Mouse (Mus musculus) lung, postnatal 0 days (tissue): ENCODE data around the gene Grcc10. TPM values are rescaled to one million over a fixed set of nuclear protein-coding genes. Genes with fewer than 3 reads are reported as not detected.

Source experiments
- ATAC-seq: fragments of 200-750 bp; cut with Nextera tagmentation; 2 replicates; pipeline ENCODE4 v1.8.0; 2017; ENCODE audit warnings: moderate library complexity
- DNase-seq: peaks from one replicate; pipeline ENCODE4 v3.0.0-alpha.2; 2016; ENCODE audit warnings: low spot score
- H3K27ac ChIP-seq: fragments of 300-500 bp; sonication (generic); 2 replicates; pipeline ENCODE4 v1.5.1; 2014; ENCODE audit warnings: antibody characterized with exemption, mild to moderate bottlenecking, low read length, mixed read lengths
- H3K27me3 ChIP-seq: fragments of 300-500 bp; sonication (generic); replicated peaks from 2 replicates; pipeline ENCODE4 v1.6.1; 2014; ENCODE audit warnings: low read length, mixed read lengths; ENCODE audit not compliant: insufficient read depth
- H3K36me3 ChIP-seq: fragments of 300-500 bp; sonication (generic); 2 replicates; pipeline ENCODE4 v1.6.1; 2014; ENCODE audit warnings: low read length, mixed read lengths; ENCODE audit not compliant: insufficient read depth
- H3K4me1 ChIP-seq: fragments of 300-500 bp; sonication (generic); 2 replicates; pipeline ENCODE4 v1.6.1; 2014; ENCODE audit warnings: antibody characterized with exemption, low read depth, low read length, mixed read lengths; ENCODE audit not compliant: insufficient read depth
- H3K4me2 ChIP-seq: fragments of 300-500 bp; sonication (generic); replicated peaks from 2 replicates; pipeline ENCODE4 v1.6.1; 2014; ENCODE audit warnings: low read depth, mild to moderate bottlenecking, low read length, moderate library complexity, mixed read lengths
- H3K4me3 ChIP-seq: fragments of 300-500 bp; sonication (generic); 2 replicates; pipeline ENCODE4 v1.5.1; 2014; ENCODE audit warnings: low read depth, low read length
- H3K9ac ChIP-seq: fragments of 300-500 bp; sonication (generic); replicated peaks from 2 replicates; pipeline ENCODE4 v1.6.1; 2014; ENCODE audit warnings: low read depth, mild to moderate bottlenecking
- H3K9me3 ChIP-seq: fragments of 300-500 bp; sonication (generic); 2 replicates; pipeline ENCODE4 v1.6.1; 2016; ENCODE audit warnings: low read length, mixed read lengths
- CTCF ChIP-seq: IDR thresholded peaks from 2 replicates; pipeline ENCODE4 v1.5.1; 2016; ENCODE audit warnings: antibody characterized with exemption, mild to moderate bottlenecking
- EP300 ChIP-seq: IDR thresholded peaks from 2 replicates; pipeline ENCODE4 v1.6.1; 2016; ENCODE audit warnings: antibody characterized with exemption, mild to moderate bottlenecking, control low read depth
- WGBS: fragments of 180-500 bp; shearing (Covaris S2); extraction: QIAGEN DNeasy Blood & Tissue Kit; methylation state at CpG from one replicate; pipeline ENCODE4 v1.1.7; 2014; 5-methylcytosine and 5-hydroxymethylcytosine counted together
- polyA plus RNA-seq: library from polyadenylated mRNA; unstranded; fragments of >200 nt; fragmentation: Nextera tagmentation; extraction: Ambion mirVana; gene quantifications from 2 replicates; pipeline ENCODE4 v1.2.1, GENCODE M21; 2015

The Grcc10 gene
- 332 and 367 TPM in 2 replicates for polyA plus RNA-seq

- Histone ChIP-seq H3K27ac (peak within 1 kb of the TSS; percentile 96), H3K4me2 (peak within 1 kb of the TSS; percentile 80), H3K4me3 (peak within 1 kb of the TSS; percentile 58), H3K9me3 (no peaks in the 10 kb centered on the region), H3K9ac (peak within 1 kb of the TSS; percentile 53), H3K36me3 (peaks cover 9% of the 10 kb centered on the region; the same call in 1 of the 2 replicates), H3K27me3 (no peaks in the 10 kb centered on the region), H3K4me1 (no peaks in the 10 kb centered on the region; the same call in 1 of the 2 replicates)
- WGBS: 1% methylated on average over 41 of the region's 41 CpGs
- ATAC-seq: peak; percentile 69
- peak; percentile 97 for DNase-seq
- TF ChIP-seq CTCF (no peak), EP300 (no peak; the same call in none of the 2 replicates)
Measured at GRCm38 (mm10) chr6:124740888-124741761, at the start of gene Grcc10. Gene Grcc10 (minus strand): TSS chr6:124741374.

GRCm38 (mm10) chr6:124790121-124790520, 48.9 kb upstream of the Grcc10 start:
- no peaks in the 10 kb centered on the region for H3K27me3 ChIP-seq
- no peak for ATAC-seq
- H3K36me3 ChIP-seq: no peaks in the 10 kb centered on the region
- H3K9ac ChIP-seq: no peak overlapping the region
- H3K4me2 ChIP-seq: no peak overlapping the region
- no peak for DNase-seq
- TF ChIP-seq CTCF (no peak), EP300 (no peak)
- no peaks in the 10 kb centered on the region for H3K9me3 ChIP-seq
- H3K27ac ChIP-seq: no peak overlapping the region
- H3K4me1 ChIP-seq: no peaks in the 10 kb centered on the region
- H3K4me3 ChIP-seq: no peak overlapping the region
- WGBS: 42% methylated on average over 4 of the region's 4 CpGs

- DNase-seq (no peak), ATAC-seq (no peak)
- WGBS: 66% methylated on average over 4 of the region's 4 CpGs
- TF ChIP-seq EP300 (no peak), CTCF (no peak)
- Histone ChIP-seq H3K27me3 (no peaks in the 10 kb centered on the region), H3K9me3 (no peaks in the 10 kb centered on the region), H3K9ac (no peak overlapping the region), H3K36me3 (no peaks in the 10 kb centered on the region), H3K4me3 (no peak overlapping the region), H3K4me2 (no peak overlapping the region), H3K4me1 (no peaks in the 10 kb centered on the region), H3K27ac (no peak overlapping the region)
Measured at GRCm38 (mm10) chr6:124789519-124789918, 48.3 kb upstream of the Grcc10 start.

- Histone ChIP-seq H3K9me3 (no peaks in the 10 kb centered on the region), H3K27me3 (no peaks in the 10 kb centered on the region), H3K9ac (no peak overlapping the region), H3K36me3 (no peaks in the 10 kb centered on the region), H3K4me2 (no peak overlapping the region), H3K4me1 (no peaks in the 10 kb centered on the region), H3K4me3 (no peak overlapping the region), H3K27ac (no peak overlapping the region)
- DNase-seq: no peak
- TF ChIP-seq CTCF: no peak
- no peak for TF ChIP-seq EP300
- 52% methylated on average over 10 of the region's 10 CpGs for WGBS
- ATAC-seq: no peak
Measured at GRCm38 (mm10) chr6:124787722-124788121, 46.5 kb upstream of the Grcc10 start.

GRCm38 (mm10) chr6:124786756-124787420, 45.7 kb upstream of the Grcc10 start:
- Histone ChIP-seq H3K4me3 (no peak overlapping the region), H3K36me3 (no peaks in the 10 kb centered on the region), H3K4me2 (no peak overlapping the region), H3K27me3 (no peaks in the 10 kb centered on the region), H3K9ac (no peak overlapping the region), H3K4me1 (0 out of 2 replicates have a peak, but pooled peaks cover 4% of the 10 kb centered on the region), H3K9me3 (no peaks in the 10 kb centered on the region), H3K27ac (no peak overlapping the region)
- ATAC-seq (no peak), DNase-seq (no peak)
- TF ChIP-seq CTCF (no peak), EP300 (no peak)
- WGBS: 48% methylated on average over 8 of the region's 8 CpGs

- H3K4me1 ChIP-seq: 0 out of 2 replicates have a peak, but pooled peaks cover 4% of the 10 kb centered on the region
- no peaks in the 10 kb centered on the region for H3K27me3 ChIP-seq
- TF ChIP-seq EP300: no peak
- TF ChIP-seq CTCF: no peak
- DNase-seq: peak; percentile 39
- H3K36me3 ChIP-seq: no peaks in the 10 kb centered on the region
- ATAC-seq: peak; percentile 43; the same call in 1 of the 2 replicates
- H3K27ac ChIP-seq: no peak overlapping the region
- H3K4me3 ChIP-seq: peak overlapping the region; percentile 4; the same call in 1 of the 2 replicates
- WGBS: 18% methylated on average over 6 of the region's 6 CpGs
- no peak overlapping the region for H3K9ac ChIP-seq
- H3K4me2 ChIP-seq: peak overlapping the region; percentile 37; the same call in 1 of the 2 replicates
- no peaks in the 10 kb centered on the region for H3K9me3 ChIP-seq
Measured at GRCm38 (mm10) chr6:124782436-124782835, 41.3 kb upstream of the Grcc10 start.
